Comparison of ENCODE assay signal across 9 mouse cellular contexts in genomic region chr2:155624730-155625129, GRCm38 (mm10). TPM values are rescaled to one million over a fixed set of nuclear protein-coding genes. Genes with fewer than 3 reads are reported as not detected.
DNase-seq lines count a peak whose midpoint lies in the region; ATAC-seq and TF ChIP-seq lines count a peak whose summit lies in the region.
"Had no signal": no experiment of that assay in that cellular context is flagged by ENCODE, and none has a peak within 500 bp of the region (broad histone marks: within the 10 kb centered on the region; RNA-seq: fewer than 3 reads in every experiment).

No protein-coding gene starts in this region.

- peak; percentile 63 for TF ChIP-seq CTCF in heart, postnatal 0 days (IDR thresholded peaks at IDR 0.05; ENCODE audit: low read depth)
- peak; percentile 73; the same call in 1 of the 2 replicates for TF ChIP-seq CTCF in testis, adult 2 months (IDR thresholded peaks at IDR 0.05; ENCODE audit: control insufficient read depth, insufficient read depth, insufficient replicate concordance, low read depth, low read length)

- no peaks in the 10 kb centered on the region for H3K4me1 ChIP-seq in heart, postnatal 0 days (ENCODE audit: control insufficient read depth, insufficient read depth)
- H3K4me1 ChIP-seq in heart, embryonic 11.5 days (ENCODE audit: control insufficient read depth, insufficient read depth, low read length) = peaks cover 11% of the 10 kb centered on the region; the same call in 1 of the 2 replicates
- H3K4me1 ChIP-seq in testis, adult 2 months (ENCODE audit: control insufficient read depth, insufficient read depth, low read length) = peaks cover 12% of the 10 kb centered on the region

- H3K9me3 ChIP-seq in heart, postnatal 0 days (replicated peaks; ENCODE audit: control insufficient read depth, low read length) = no peaks in the 10 kb centered on the region
- no peaks in the 10 kb centered on the region for H3K9me3 ChIP-seq in heart, embryonic 11.5 days (replicated peaks; ENCODE audit: control insufficient read depth, low read length)
- H3K9me3 ChIP-seq: embryonic facial prominence, embryonic 12.5 days had no signal

- no peak overlapping the region for H3K4me3 ChIP-seq in heart, postnatal 0 days (ENCODE audit: low read depth, low read length)
- H3K4me3 ChIP-seq in heart, embryonic 11.5 days (ENCODE audit: low read depth, low read length) = no peak overlapping the region
- no peak overlapping the region for H3K4me3 ChIP-seq in testis, adult 2 months (ENCODE audit: control insufficient read depth, low read depth, low read length)
- no peak overlapping the region for H3K4me3 ChIP-seq in myocyte
- H3K4me3 ChIP-seq: embryonic facial prominence, embryonic 12.5 days had no signal

- TF ChIP-seq POLR2A in testis, adult 2 months (IDR thresholded peaks at IDR 0.05; ENCODE audit: control insufficient read depth, low read depth, low read length) = no peak
- no peak for TF ChIP-seq POLR2A in myocyte (IDR thresholded peaks at IDR 0.05; ENCODE audit: insufficient read length, low read depth)

- ATAC-seq in heart, postnatal 0 days (ENCODE audit: insufficient read depth, low read depth) = peak; percentile 28; the same call in 1 of the 2 replicates
- ATAC-seq in heart, embryonic 11.5 days (replicated peaks; ENCODE audit: insufficient number of reproducible peaks, low FRiP score, low TSS enrichment) = no peak

- WGBS in heart, postnatal 0 days = 34% methylated on average over 10 of the region's 10 CpGs
- 35% methylated on average over 10 of the region's 10 CpGs for WGBS in heart, embryonic 11.5 days (ENCODE audit: insufficient replicate concordance)

- H3K4me2 ChIP-seq in heart, postnatal 0 days (ENCODE audit: low read depth, low read length) = no peak overlapping the region
- no peak overlapping the region for H3K4me2 ChIP-seq in heart, embryonic 11.5 days
- H3K4me2 ChIP-seq in myocyte (ENCODE audit: low read depth) = peak overlapping the region; percentile 45
- H3K4me2 ChIP-seq: embryonic facial prominence, embryonic 12.5 days had no signal

- no peak for TF ChIP-seq EP300 in heart, postnatal 0 days (IDR thresholded peaks at IDR 0.05; ENCODE audit: low read depth)

- H3K27me3 ChIP-seq in heart, postnatal 0 days (ENCODE audit: control insufficient read depth, insufficient read depth, low read length) = no peaks in the 10 kb centered on the region
- H3K27me3 ChIP-seq in heart, embryonic 11.5 days (ENCODE audit: control insufficient read depth, insufficient read depth, low read length) = peaks cover 34% of the 10 kb centered on the region
- no peaks in the 10 kb centered on the region for H3K27me3 ChIP-seq in testis, adult 2 months (ENCODE audit: control insufficient read depth, insufficient read depth, low read length)
- H3K27me3 ChIP-seq in myocyte (ENCODE audit: control insufficient read depth, insufficient read depth, insufficient read length) = no peaks in the 10 kb centered on the region

- H3K27ac ChIP-seq in heart, postnatal 0 days (ENCODE audit: low read depth) = no peak overlapping the region
- no peak overlapping the region for H3K27ac ChIP-seq in heart, embryonic 11.5 days (ENCODE audit: low read depth, low read length)
- no peak overlapping the region for H3K27ac ChIP-seq in testis, adult 2 months (ENCODE audit: control insufficient read depth, insufficient read depth, low read depth, low read length)
- H3K27ac ChIP-seq: embryonic facial prominence, embryonic 12.5 days had no signal

- peaks cover 80% of the 10 kb centered on the region for H3K36me3 ChIP-seq in heart, postnatal 0 days (replicated peaks; ENCODE audit: control insufficient read depth, insufficient read depth, low read length)
- H3K36me3 ChIP-seq in heart, embryonic 11.5 days (ENCODE audit: control insufficient read depth, insufficient read depth, low read length) = peaks cover 8% of the 10 kb centered on the region
- no peaks in the 10 kb centered on the region for H3K36me3 ChIP-seq in testis, adult 2 months (ENCODE audit: control insufficient read depth, insufficient read depth, low read length)
- H3K36me3 ChIP-seq in myocyte (ENCODE audit: control insufficient read depth, insufficient read depth) = peaks cover 4% of the 10 kb centered on the region
- H3K36me3 ChIP-seq: embryonic facial prominence, embryonic 12.5 days had no signal

- intact Hi-C loops in heart, postnatal 14 days (cut with DNase I) = no loop called here

- H3ac ChIP-seq in myocyte (ENCODE audit: control insufficient read depth, insufficient read length) = no peak overlapping the region

- H3K79me2 ChIP-seq in myocyte (ENCODE audit: control insufficient read depth, insufficient read depth) = no peaks in the 10 kb centered on the region

- H3K9ac ChIP-seq in heart, postnatal 0 days (replicated peaks; ENCODE audit: low read depth, low read length) = no peak overlapping the region
- no peak overlapping the region for H3K9ac ChIP-seq in heart, embryonic 11.5 days (ENCODE audit: low read depth, low read length)
- H3K9ac ChIP-seq: embryonic facial prominence, embryonic 12.5 days had no signal

- peak; percentile 55 for DNase-seq in heart, postnatal 0 days (ENCODE audit: low spot score)
- DNase-seq in testis, postnatal 10 days (ENCODE audit: low spot score) = no peak
- DNase-seq in embryo, embryonic 10.5 days (ENCODE audit: low spot score) = peak; percentile 80
- no peak for DNase-seq in layer of hippocampus, postnatal 14 days (ENCODE audit: low spot score in 2 of 2)
- no peak for DNase-seq in heart, postnatal 14 days

TF ChIP-seq in myocyte, 11 proteins besides CTCF, POLR2A, EP300 and RAD21:
- TF ChIP-seq MYOD1 (IDR thresholded peaks at IDR 0.05; ENCODE audit: control insufficient read depth in 1 of 3, insufficient read length in 2 of 3, low read depth in 2 of 3) (no peak), MAX (IDR thresholded peaks at IDR 0.05; ENCODE audit: low read depth) (no peak), USF1 (IDR thresholded peaks at IDR 0.05; ENCODE audit: low read depth) (peak; percentile 38), MYOG (IDR thresholded peaks at IDR 0.05; ENCODE audit: control insufficient read depth in 1 of 3, insufficient read depth in 1 of 3, insufficient read length in 2 of 3, low read depth in 2 of 3) (no peak)

RNA-seq across cellular contexts. Expression of gene Myh7b, which starts 13.7 kb away (rescaled TPM):
- 17.2 and 48.4 TPM in 2 replicates for total RNA-seq in heart, postnatal 0 days (2014; rRNA removed; ENCODE audit: low replicate concordance)
- polyA plus RNA-seq in heart, postnatal 0 days (2015; fragmentation: Nextera tagmentation; extraction: Ambion mirVana) = 12.2 and 12.5 TPM in 2 replicates
- 13.0 and 13.6 TPM in 2 replicates for polyA plus RNA-seq in heart, embryonic 11.5 days (2014; fragmentation: Nextera tagmentation; extraction: Ambion mirVana)
- polyA plus RNA-seq in testis, adult 2 months (2012; rRNA removed) = 0.98 and 1.3 TPM in 2 replicates
- 12.2 TPM for polyA plus RNA-seq in myocyte (2012; fragmentation: generic; extraction: Trizol)
- 1 to 10 TPM; 3.1 to 4.9 TPM for total RNA-seq in layer of hippocampus, postnatal 14 days (2021)
- total RNA-seq in heart, postnatal 14 days (2021) = 10 to 100 TPM; 31.7 to 37.8 TPM

RNA-seq across cellular contexts. Expression of gene Gss, which starts 32.1 kb away (rescaled TPM):
- 32.5 and 52.3 TPM in 2 replicates for total RNA-seq in heart, postnatal 0 days (2014; rRNA removed; ENCODE audit: low replicate concordance)
- polyA plus RNA-seq in heart, postnatal 0 days (2015; fragmentation: Nextera tagmentation; extraction: Ambion mirVana) = 24.8 and 25.9 TPM in 2 replicates
- polyA plus RNA-seq in heart, embryonic 11.5 days (2014; fragmentation: Nextera tagmentation; extraction: Ambion mirVana) = 21.4 and 23.6 TPM in 2 replicates
- polyA plus RNA-seq in testis, adult 2 months (2012; rRNA removed) = 4.6 and 5.3 TPM in 2 replicates
- 55.3 TPM for polyA plus RNA-seq in myocyte (2012; fragmentation: generic; extraction: Trizol)
- 10 to 100 TPM; 14.5 to 16.4 TPM for total RNA-seq in layer of hippocampus, postnatal 14 days (2021)
- total RNA-seq in heart, postnatal 14 days (2021) = 10 to 100 TPM; 14.5 to 15.9 TPM

Comparison
In these comparisons a context has a peak if more than half of its experiments do, and no peak if none do; other contexts are left out.
1. DNase-seq: peak in heart, postnatal 0 days (single experiment) and embryo, embryonic 10.5 days (single experiment); none in testis, postnatal 10 days (single experiment), layer of hippocampus, postnatal 14 days (0 of 2) and heart, postnatal 14 days (0 of 2).